Mouse (Mus musculus): ENCODE data around the gene Gdpd1. TPM values are rescaled to one million over a fixed set of nuclear protein-coding genes. Genes with fewer than 3 reads are reported as not detected.

Gdpd1 gene
- total and polyA plus RNA-seq, 2 experiments from 2014 or later, result 66.6 to 167 TPM

GRCm38 (mm10) chr11:86995625-86996221 is 78.1 kb downstream of the Gdpd1 start:
- Histone ChIP-seq H3K27me3 (ENCODE audit: insufficient read depth, low read length) (no peaks in the 10 kb centered on the region), H3K4me3 (ENCODE audit: low read depth, low read length) (no peak overlapping the region), H3K4me2 (ENCODE audit: low read depth, low read length, poor library complexity, severe bottlenecking) (no peak overlapping the region), H3K36me3 (ENCODE audit: insufficient read depth, low read length) (no peaks in the 10 kb centered on the region), H3K4me1 (ENCODE audit: insufficient read depth, low read length) (peaks cover under 1% of the 10 kb centered on the region; the same call in 1 of the 2 replicates), H3K9ac (replicated peaks; ENCODE audit: low read length, poor library complexity, severe bottlenecking) (no peak overlapping the region), H3K9me3 (ENCODE audit: low read length) (no peaks in the 10 kb centered on the region), H3K27ac (ENCODE audit: low read depth, low read length) (no peak overlapping the region)
- DNase-seq (ENCODE audit: low spot score), result peak; percentile 81
- peak; percentile 89 for TF ChIP-seq CTCF (IDR thresholded peaks at IDR 0.05)
- 23% methylated on average over 6 of the region's 6 CpGs for WGBS
- ATAC-seq (ENCODE audit: low FRiP score), result no peak

GRCm38 (mm10) chr11:86994791-86995624 is 78.9 kb downstream of the Gdpd1 start:
- no peaks in the 10 kb centered on the region for H3K36me3 ChIP-seq (ENCODE audit: insufficient read depth, low read length)
- no peak for TF ChIP-seq CTCF (IDR thresholded peaks at IDR 0.05)
- no peaks in the 10 kb centered on the region for H3K27me3 ChIP-seq (ENCODE audit: insufficient read depth, low read length)
- no peak overlapping the region for H3K4me2 ChIP-seq (ENCODE audit: low read depth, low read length, poor library complexity, severe bottlenecking)
- no peak overlapping the region for H3K27ac ChIP-seq (ENCODE audit: low read depth, low read length)
- no peak for DNase-seq (ENCODE audit: low spot score)
- no peak overlapping the region for H3K9ac ChIP-seq (replicated peaks; ENCODE audit: low read length, poor library complexity, severe bottlenecking)
- ATAC-seq (ENCODE audit: low FRiP score), result no peak
- H3K9me3 ChIP-seq (ENCODE audit: low read length), result no peaks in the 10 kb centered on the region
- 51% methylated on average over 10 of the region's 10 CpGs for WGBS
- peaks cover 5% of the 10 kb centered on the region; the same call in 1 of the 2 replicates for H3K4me1 ChIP-seq (ENCODE audit: insufficient read depth, low read length)
- no peak overlapping the region for H3K4me3 ChIP-seq (ENCODE audit: low read depth, low read length)

GRCm38 (mm10) chr11:86994330-86994729 is 79.5 kb downstream of the Gdpd1 start:
- no peak overlapping the region for H3K9ac ChIP-seq (replicated peaks; ENCODE audit: low read length, poor library complexity, severe bottlenecking)
- TF ChIP-seq CTCF (IDR thresholded peaks at IDR 0.05), result no peak
- WGBS, result 9% methylated on average over 5 of the region's 6 CpGs

GRCm38 (mm10) chr11:86993041-86994037 is 80.5 kb downstream of the Gdpd1 start, which contains the start of gene Ypel2:
Ypel2 (minus strand) TSS chr11:86993707.
- H3K27me3 ChIP-seq (ENCODE audit: insufficient read depth, low read length), result no peaks in the 10 kb centered on the region
- H3K4me3 ChIP-seq (ENCODE audit: low read depth, low read length), result peak within 1 kb of the TSS; percentile 92
- ATAC-seq (ENCODE audit: low FRiP score), result peak; percentile 100
- H3K27ac ChIP-seq (ENCODE audit: low read depth, low read length), result peak within 1 kb of the TSS; percentile 70
- H3K9ac ChIP-seq (replicated peaks; ENCODE audit: low read length, poor library complexity, severe bottlenecking), result peak within 1 kb of the TSS; percentile 71
- under 1% methylated on average over 95 of the region's 96 CpGs for WGBS
- peak; percentile 97 for DNase-seq (ENCODE audit: low spot score)
- no peaks in the 10 kb centered on the region for H3K36me3 ChIP-seq (ENCODE audit: insufficient read depth, low read length)
- peak within 1 kb of the TSS; percentile 82 for H3K4me2 ChIP-seq (ENCODE audit: low read depth, low read length, poor library complexity, severe bottlenecking)
- no peaks in the 10 kb centered on the region for H3K9me3 ChIP-seq (ENCODE audit: low read length)
- H3K4me1 ChIP-seq (ENCODE audit: insufficient read depth, low read length), result peaks cover 5% of the 10 kb centered on the region; the same call in 1 of the 2 replicates
- no peak for TF ChIP-seq CTCF (IDR thresholded peaks at IDR 0.05)

More at GRCm38 (mm10) chr11:86994330-86994729, 79.5 kb downstream of the Gdpd1 start:
- DNase-seq (ENCODE audit: low spot score), result no peak
- no peaks in the 10 kb centered on the region for H3K9me3 ChIP-seq (ENCODE audit: low read length)
- no peak overlapping the region for H3K27ac ChIP-seq (ENCODE audit: low read depth, low read length)
- no peaks in the 10 kb centered on the region for H3K36me3 ChIP-seq (ENCODE audit: insufficient read depth, low read length)
- no peaks in the 10 kb centered on the region for H3K27me3 ChIP-seq (ENCODE audit: insufficient read depth, low read length)
- peak overlapping the region; percentile 92; the same call in 1 of the 2 replicates for H3K4me3 ChIP-seq (ENCODE audit: low read depth, low read length)
- peaks cover 5% of the 10 kb centered on the region; the same call in 1 of the 2 replicates for H3K4me1 ChIP-seq (ENCODE audit: insufficient read depth, low read length)
- H3K4me2 ChIP-seq (ENCODE audit: low read depth, low read length, poor library complexity, severe bottlenecking), result peak overlapping the region; percentile 82
- no peak for ATAC-seq (ENCODE audit: low FRiP score)

GRCm38 (mm10) chr11:86992461-86992988 is 81.3 kb downstream of the Gdpd1 start:
- H3K4me1 ChIP-seq (ENCODE audit: insufficient read depth, low read length), result peaks cover 5% of the 10 kb centered on the region; the same call in 1 of the 2 replicates

More at GRCm38 (mm10) chr11:86992461-86992988, 81.3 kb downstream of the Gdpd1 start:
- DNase-seq (ENCODE audit: low spot score) (no peak), ATAC-seq (ENCODE audit: low FRiP score) (no peak)
- Histone ChIP-seq H3K9me3 (ENCODE audit: low read length) (no peaks in the 10 kb centered on the region), H3K27ac (ENCODE audit: low read depth, low read length) (no peak overlapping the region), H3K4me2 (ENCODE audit: low read depth, low read length, poor library complexity, severe bottlenecking) (peak overlapping the region; percentile 82), H3K27me3 (ENCODE audit: insufficient read depth, low read length) (no peaks in the 10 kb centered on the region), H3K9ac (replicated peaks; ENCODE audit: low read length, poor library complexity, severe bottlenecking) (peak overlapping the region; percentile 71), H3K4me3 (ENCODE audit: low read depth, low read length) (peak overlapping the region; percentile 92), H3K36me3 (ENCODE audit: insufficient read depth, low read length) (no peaks in the 10 kb centered on the region)
- WGBS, result under 1% methylated on average over 13 of the region's 13 CpGs
- no peak for TF ChIP-seq CTCF (IDR thresholded peaks at IDR 0.05)

All from midbrain, postnatal 0 days (tissue).